In the genomic region with DNA sequence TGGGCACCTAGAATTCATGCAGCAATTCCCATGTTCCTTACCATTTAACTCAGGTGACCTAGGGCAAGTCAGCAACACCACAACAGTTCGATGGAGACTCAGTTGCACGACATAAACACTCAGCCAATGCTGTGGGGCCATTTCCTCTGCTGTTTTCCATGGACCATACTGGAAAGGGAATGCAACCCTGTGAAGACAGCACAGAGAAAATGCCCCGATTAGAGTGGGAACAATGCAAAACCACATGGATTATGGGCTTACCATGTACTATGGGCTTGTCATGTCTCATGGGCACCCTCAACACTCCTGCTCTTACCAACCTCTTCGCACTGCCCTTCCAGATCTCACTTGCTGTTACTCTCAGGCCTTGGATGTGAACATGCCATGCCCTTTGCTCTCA, we compare ENCODE assay signal across 7 mouse cellular contexts.
DNase-seq lines count a peak whose midpoint lies in the region; ATAC-seq and TF ChIP-seq lines count a peak whose summit lies in the region.
"Not testable (repeated sequence)": the region's sequence is repeated elsewhere in the genome, so short reads cannot be mapped to it uniquely, and the experiment has no call there.

No protein-coding gene starts in this region.

- H3K27ac ChIP-seq in embryonic facial prominence, embryonic 10.5 days (replicated peaks); heart, embryonic 10.5 days; limb, embryonic 10.5 days; liver, postnatal 0 days (ENCODE audit: low read depth); midbrain, embryonic 10.5 days (replicated peaks); neural tube, embryonic 11.5 days (ENCODE audit: low read depth, low read length): not testable (repeated sequence)

- H3K9me3 ChIP-seq in embryonic facial prominence, embryonic 10.5 days = peaks cover 15% of the 10 kb centered on the region
- peaks cover 10% of the 10 kb centered on the region for H3K9me3 ChIP-seq in heart, embryonic 10.5 days
- not testable (repeated sequence) for H3K9me3 ChIP-seq in limb, embryonic 10.5 days (replicated peaks); liver, postnatal 0 days (ENCODE audit: low read length); neural tube, embryonic 11.5 days (ENCODE audit: control insufficient read depth, low read length)
- H3K9me3 ChIP-seq in midbrain, embryonic 10.5 days (replicated peaks) = peaks cover 23% of the 10 kb centered on the region

- not testable (repeated sequence) for TF ChIP-seq CTCF in liver, postnatal 0 days (IDR thresholded peaks at IDR 0.05; ENCODE audit: low read depth)

- H3K9ac ChIP-seq in liver, postnatal 0 days (replicated peaks); neural tube, embryonic 11.5 days (ENCODE audit: low read length): not testable (repeated sequence)

- ATAC-seq in liver, postnatal 0 days; neural tube, embryonic 11.5 days (ENCODE audit: insufficient read depth, low FRiP score, low TSS enrichment): not testable (repeated sequence)

- WGBS in embryonic facial prominence, embryonic 10.5 days = 80% methylated on average over 4 of the region's 4 CpGs
- WGBS in heart, embryonic 10.5 days = 72% methylated on average over 4 of the region's 4 CpGs
- 87% methylated on average over 4 of the region's 4 CpGs for WGBS in limb, embryonic 10.5 days
- 71% methylated on average over 4 of the region's 4 CpGs for WGBS in liver, postnatal 0 days (ENCODE audit: insufficient replicate concordance)
- 79% methylated on average over 4 of the region's 4 CpGs for WGBS in midbrain, embryonic 10.5 days
- 82% methylated on average over 4 of the region's 4 CpGs for WGBS in neural tube, embryonic 11.5 days

- H3K4me1 ChIP-seq in embryonic facial prominence, embryonic 10.5 days; heart, embryonic 10.5 days; limb, embryonic 10.5 days; liver, postnatal 0 days (ENCODE audit: insufficient read depth); midbrain, embryonic 10.5 days; neural tube, embryonic 11.5 days (ENCODE audit: control insufficient read depth, insufficient read depth, low read length): not testable (repeated sequence)

- H3K4me2 ChIP-seq in liver, postnatal 0 days (ENCODE audit: low read depth, low read length); neural tube, embryonic 11.5 days (ENCODE audit: low read depth): not testable (repeated sequence)

- DNase-seq in NIH3T3 (ENCODE audit: low read depth) = peak; percentile 1
- peak; percentile 5 for DNase-seq in embryonic facial prominence, embryonic 10.5 days (ENCODE audit: low spot score)
- peak; percentile 70 for DNase-seq in heart, embryonic 10.5 days (ENCODE audit: low spot score)
- DNase-seq in limb, embryonic 10.5 days (ENCODE audit: low spot score) = peak; percentile 25
- DNase-seq in liver, postnatal 0 days = peak; percentile 11
- peak; percentile 10 for DNase-seq in midbrain, embryonic 10.5 days (ENCODE audit: low spot score)
- peak; percentile 3 for DNase-seq in neural tube, embryonic 11.5 days (ENCODE audit: low spot score)

- not testable (repeated sequence) for H3K4me3 ChIP-seq in embryonic facial prominence, embryonic 10.5 days; heart, embryonic 10.5 days; limb, embryonic 10.5 days; liver, postnatal 0 days (ENCODE audit: low read depth, low read length); midbrain, embryonic 10.5 days; neural tube, embryonic 11.5 days (ENCODE audit: low read depth, low read length)

- not testable (repeated sequence) for TF ChIP-seq EP300 in liver, postnatal 0 days (IDR thresholded peaks at IDR 0.05; ENCODE audit: low read depth)

- H3K36me3 ChIP-seq in embryonic facial prominence, embryonic 10.5 days (replicated peaks); heart, embryonic 10.5 days; limb, embryonic 10.5 days; liver, postnatal 0 days (replicated peaks; ENCODE audit: insufficient read depth, low read length); midbrain, embryonic 10.5 days; neural tube, embryonic 11.5 days (ENCODE audit: control insufficient read depth, insufficient read depth, low read length): not testable (repeated sequence)

- not testable (repeated sequence) for H3K27me3 ChIP-seq in embryonic facial prominence, embryonic 10.5 days (replicated peaks; ENCODE audit: low read depth, poor library complexity, severe bottlenecking); heart, embryonic 10.5 days (ENCODE audit: insufficient read depth, poor library complexity, severe bottlenecking); limb, embryonic 10.5 days (ENCODE audit: low read depth, poor library complexity, severe bottlenecking); liver, postnatal 0 days (ENCODE audit: insufficient read depth, low read length); midbrain, embryonic 10.5 days (ENCODE audit: low read depth, poor library complexity, severe bottlenecking); neural tube, embryonic 11.5 days (ENCODE audit: control insufficient read depth, insufficient read depth, low read length)

Comparison
In these comparisons a context has a peak if more than half of its experiments do, and no peak if none do; other contexts are left out.
1. DNase-seq: peak in every context shown above with its lines; median percentile 70 in heart, embryonic 10.5 days; 25 in limb, embryonic 10.5 days; 11 in liver, postnatal 0 days; 10 in midbrain, embryonic 10.5 days; 5 in embryonic facial prominence, embryonic 10.5 days; 3 in neural tube, embryonic 11.5 days; 1 in NIH3T3.